Mouse (Mus musculus): ENCODE measurements around the gene Notch1. TPM values are rescaled to one million over a fixed set of nuclear protein-coding genes. Genes with fewer than 3 reads are reported as not detected.

Gene Notch1
- total and polyA plus RNA-seq, 3 experiments, result 0.06 TPM; not detected in 2

- Histone ChIP-seq H3K4me1 (ENCODE audit: control insufficient read depth in 1 of 2, insufficient read depth in 2 of 2, low read length in 2 of 2) (no peaks in the 10 kb centered on the region), H3K4me3 (ENCODE audit: control insufficient read depth in 1 of 2, insufficient read depth in 1 of 2, low read depth in 2 of 2, low read length in 2 of 2) (no peak overlapping the region), H3K79me2 (ENCODE audit: control insufficient read depth, insufficient read depth, low read length, poor library complexity) (no peaks in the 10 kb centered on the region), H3K9me3 (replicated peaks; ENCODE audit: insufficient read depth, low read length) (no peaks in the 10 kb centered on the region), H3K27me3 (ENCODE audit: control insufficient read depth in 1 of 2, insufficient read depth in 2 of 2, low read length in 2 of 2) (peaks cover 0 to 1% of the 10 kb centered on the region in 2 experiments; a peak in 2 of 4 replicates), H3K36me3 (ENCODE audit: control insufficient read depth in 1 of 2, insufficient read depth in 2 of 2, low read length in 2 of 2) (no peaks in the 10 kb centered on the region), H3K9ac (ENCODE audit: control insufficient read depth, low read depth, low read length, poor library complexity, severe bottlenecking) (no peak overlapping the region), H3K27ac (ENCODE audit: control insufficient read depth, low read depth, low read length) (no peak overlapping the region)
- DNase-seq (ENCODE audit: low read depth, low spot score), result no peak
- TF ChIP-seq MYC (IDR thresholded peaks at IDR 0.05; ENCODE audit: low read depth, low read length) (no peak), ZKSCAN1 (IDR thresholded peaks at IDR 0.05; ENCODE audit: low read depth, low read length) (no peak), POLR2AphosphoS5 (IDR thresholded peaks at IDR 0.05; ENCODE audit: borderline replicate concordance, low read depth, low read length) (no peak), MYB (IDR thresholded peaks at IDR 0.05; ENCODE audit: low read depth, low read length) (no peak), NRF1 (IDR thresholded peaks at IDR 0.05; ENCODE audit: insufficient read depth, low read depth, low read length, poor library complexity, severe bottlenecking) (no peak), CHD1 (IDR thresholded peaks at IDR 0.05; ENCODE audit: low read depth, low read length) (no peak), HCFC1 (IDR thresholded peaks at IDR 0.05; ENCODE audit: low read depth, low read length) (no peak), ZNF384 (IDR thresholded peaks at IDR 0.05; ENCODE audit: low read depth, low read length) (no peak), CTCF (IDR thresholded peaks at IDR 0.05 in 2 of 3, conservative IDR thresholded peaks at IDR 0.05 in 1 of 3; ENCODE audit: control insufficient read depth in 1 of 3, insufficient read depth in 1 of 3, low read depth in 2 of 3, low read length in 3 of 3, poor library complexity in 1 of 3, severe bottlenecking in 1 of 3) (no peak), TCF12 (IDR thresholded peaks at IDR 0.05; ENCODE audit: low read depth, low read length) (no peak), USF2 (IDR thresholded peaks at IDR 0.05; ENCODE audit: borderline replicate concordance in 1 of 2, insufficient read depth in 1 of 2, low read depth in 1 of 2, low read length in 2 of 2) (no peak), MAX (IDR thresholded peaks at IDR 0.05; ENCODE audit: low read length) (no peak), MAFK (IDR thresholded peaks at IDR 0.05; ENCODE audit: borderline replicate concordance, low read depth, low read length) (no peak), KAT2A (conservative IDR thresholded peaks at IDR 0.05; ENCODE audit: low read depth, low read length) (no peak), GATA1 (IDR thresholded peaks at IDR 0.05; ENCODE audit: low read depth, low read length) (no peak), CHD2 (IDR thresholded peaks at IDR 0.05; ENCODE audit: low read length) (no peak)
These were observed 35.6 kb upstream of the Notch1 start for GRCm38 (mm10) chr2:26552066-26552465.

DNA sequence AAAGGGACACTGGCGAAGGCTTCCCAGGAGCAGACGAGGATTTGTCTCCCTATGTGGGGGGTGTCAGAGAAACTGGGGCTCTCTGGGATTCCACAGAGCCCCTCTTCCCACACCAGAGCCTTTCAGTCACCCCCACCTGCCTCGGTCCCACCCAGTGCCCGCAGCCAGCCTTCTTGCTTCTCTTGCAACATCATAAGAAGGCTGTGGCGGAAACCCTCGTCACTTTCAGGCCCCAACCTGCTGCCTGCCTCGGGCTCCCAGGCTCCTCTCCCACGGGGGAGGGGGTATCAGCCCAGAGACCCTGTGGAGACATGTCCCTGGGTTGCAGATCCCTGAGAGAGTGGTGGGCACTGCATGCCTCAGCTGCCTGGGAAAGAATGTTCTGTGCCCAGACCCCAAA lies 35.0 kb upstream of the Notch1 start:
- Histone ChIP-seq H3K9me3 (replicated peaks; ENCODE audit: insufficient read depth, low read length) (no peaks in the 10 kb centered on the region), H3K79me2 (ENCODE audit: control insufficient read depth, insufficient read depth, low read length, poor library complexity) (no peaks in the 10 kb centered on the region), H3K36me3 (ENCODE audit: control insufficient read depth in 1 of 2, insufficient read depth in 2 of 2, low read length in 2 of 2) (no peaks in the 10 kb centered on the region), H3K9ac (ENCODE audit: control insufficient read depth, low read depth, low read length, poor library complexity, severe bottlenecking) (no peak overlapping the region), H3K4me1 (ENCODE audit: control insufficient read depth in 1 of 2, insufficient read depth in 2 of 2, low read length in 2 of 2) (no peaks in the 10 kb centered on the region), H3K4me3 (ENCODE audit: control insufficient read depth in 1 of 2, insufficient read depth in 1 of 2, low read depth in 2 of 2, low read length in 2 of 2) (no peak overlapping the region), H3K27me3 (ENCODE audit: control insufficient read depth in 1 of 2, insufficient read depth in 2 of 2, low read length in 2 of 2) (peaks cover 0 to 1% of the 10 kb centered on the region in 2 experiments; a peak in 3 of 4 replicates), H3K27ac (ENCODE audit: control insufficient read depth, low read depth, low read length) (no peak overlapping the region)
- TF ChIP-seq USF2 (IDR thresholded peaks at IDR 0.05; ENCODE audit: borderline replicate concordance in 1 of 2, insufficient read depth in 1 of 2, low read depth in 1 of 2, low read length in 2 of 2) (no peak), ELF1 (IDR thresholded peaks at IDR 0.05; ENCODE audit: low read depth, low read length) (no peak), ZMIZ1 (IDR thresholded peaks at IDR 0.05; ENCODE audit: low read depth, low read length) (no peak), RAD21 (IDR thresholded peaks at IDR 0.05; ENCODE audit: low read depth, low read length) (no peak), ETS1 (IDR thresholded peaks at IDR 0.05; ENCODE audit: low read depth, low read length) (no peak), RCOR1 (IDR thresholded peaks at IDR 0.05; ENCODE audit: low read depth, low read length) (no peak), GATA1 (IDR thresholded peaks at IDR 0.05; ENCODE audit: low read depth, low read length) (no peak), UBTF (IDR thresholded peaks at IDR 0.05; ENCODE audit: borderline replicate concordance, insufficient read depth, low read depth, low read length) (no peak), POLR2A (IDR thresholded peaks at IDR 0.05; ENCODE audit: control insufficient read depth in 1 of 2, insufficient read depth in 1 of 2, low read depth in 1 of 2, low read length in 2 of 2, poor library complexity in 1 of 2) (no peak), TCF12 (IDR thresholded peaks at IDR 0.05; ENCODE audit: low read depth, low read length) (no peak), CHD2 (IDR thresholded peaks at IDR 0.05; ENCODE audit: low read length) (no peak), MEF2A (IDR thresholded peaks at IDR 0.05; ENCODE audit: extremely low read depth, insufficient replicate concordance, low read depth, low read length, poor library complexity, severe bottlenecking) (no peak), TBP (IDR thresholded peaks at IDR 0.05; ENCODE audit: low read depth, low read length) (no peak), BHLHE40 (IDR thresholded peaks at IDR 0.05; ENCODE audit: borderline replicate concordance, low read depth, low read length) (no peak), HCFC1 (IDR thresholded peaks at IDR 0.05; ENCODE audit: low read depth, low read length) (no peak), ZNF384 (IDR thresholded peaks at IDR 0.05; ENCODE audit: low read depth, low read length) (no peak), E2F4 (IDR thresholded peaks at IDR 0.05; ENCODE audit: borderline replicate concordance, low read depth, low read length) (no peak), EP300 (IDR thresholded peaks at IDR 0.05; ENCODE audit: low read depth in 1 of 2, low read length in 2 of 2) (no peak), ZC3H11A (IDR thresholded peaks at IDR 0.05; ENCODE audit: low read depth, low read length) (no peak)
- no peak for DNase-seq (ENCODE audit: low read depth, low spot score)

Measured in MEL (cell line).